Mouse (Mus musculus): ENCODE measurements around the gene Glt28d2. TPM values are rescaled to one million over a fixed set of nuclear protein-coding genes. Genes with fewer than 3 reads are reported as not detected.

The Glt28d2 gene
- total and polyA plus RNA-seq, 3 experiments = 1.9 to 8.5 (median 6.3) TPM

DNA sequence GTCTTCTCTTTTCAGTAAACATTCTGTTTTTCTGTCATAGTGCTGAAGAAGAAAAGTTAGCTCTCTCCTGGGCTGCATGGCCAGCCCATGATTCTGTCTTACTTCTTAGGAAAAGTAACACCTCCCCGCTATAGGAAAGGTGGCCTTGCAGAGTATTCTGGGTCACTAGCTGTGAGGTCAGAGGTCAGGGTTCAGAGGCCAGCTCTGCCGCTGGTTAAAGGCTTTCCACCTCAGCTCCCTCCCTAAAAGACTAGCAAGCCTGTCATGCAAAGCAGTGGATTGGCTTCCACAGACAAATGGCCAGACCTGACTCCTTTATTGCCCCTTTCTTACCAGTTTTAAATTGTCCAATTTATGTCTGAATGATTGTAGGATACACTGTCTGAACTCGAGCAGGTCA lies 23.3 kb downstream of the Glt28d2 start:
- intact Hi-C loops (cut with DNase I) = loop anchor here (2.0 kb wide), 1 partner anchor 23 kb away; the partner anchor contains the start of genes Glt28d2 and Gm37240
- TF ChIP-seq EP300 (IDR thresholded peaks at IDR 0.05; ENCODE audit: insufficient read depth, low read depth, low read length) = no peak
- TF ChIP-seq CTCF (IDR thresholded peaks at IDR 0.05) = no peak
- Histone ChIP-seq H3K4me1 (ENCODE audit: control insufficient read depth, insufficient read depth, low read length) (peaks cover 5% of the 10 kb centered on the region), H3K27me3 (ENCODE audit: control insufficient read depth, insufficient read depth, low read length) (no peaks in the 10 kb centered on the region), H3K79me2 (replicated peaks; ENCODE audit: control insufficient read depth, insufficient read depth, low read length) (no peaks in the 10 kb centered on the region), H3K9ac (ENCODE audit: low read depth, low read length) (no peak overlapping the region), H3K4me3 (no peak overlapping the region), H3K36me3 (ENCODE audit: control insufficient read depth, insufficient read depth, low read length) (peaks cover 2% of the 10 kb centered on the region; the same call in 1 of the 2 replicates), H3K27ac (peak overlapping the region; percentile 61; the same call in 1 of the 2 replicates)
- DNase-seq = no peak
- 61% methylated on average over 3 of the region's 3 CpGs for whole genome bisulfite sequencing

DNA sequence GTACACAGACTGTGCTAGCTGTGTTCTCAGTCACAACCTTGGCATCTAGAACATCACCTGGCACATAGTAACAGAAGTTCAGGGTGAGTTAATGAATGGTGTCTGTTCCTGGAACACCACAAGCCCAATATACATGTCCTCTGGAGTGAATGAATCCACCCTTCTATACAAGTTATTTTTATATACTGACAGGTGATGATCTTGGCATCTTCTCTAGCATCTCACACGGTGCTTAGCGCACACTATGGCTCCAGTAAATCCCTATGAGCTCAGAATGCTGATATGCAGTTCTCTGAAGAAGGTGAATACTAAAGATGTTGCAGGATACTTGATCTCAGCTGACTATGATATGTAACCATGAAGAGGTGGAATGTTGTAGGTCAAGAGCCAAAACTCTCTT lies 24.4 kb downstream of the Glt28d2 start:
- no peak overlapping the region for H3K9ac ChIP-seq (ENCODE audit: low read depth, low read length)
- peaks cover 9% of the 10 kb centered on the region for H3K4me1 ChIP-seq (ENCODE audit: control insufficient read depth, insufficient read depth, low read length)
- H3K79me2 ChIP-seq (replicated peaks; ENCODE audit: control insufficient read depth, insufficient read depth, low read length) = no peaks in the 10 kb centered on the region
- H3K36me3 ChIP-seq (ENCODE audit: control insufficient read depth, insufficient read depth, low read length) = peaks cover 3% of the 10 kb centered on the region
- H3K27ac ChIP-seq = peak overlapping the region; percentile 2; the same call in 1 of the 2 replicates
- H3K27me3 ChIP-seq (ENCODE audit: control insufficient read depth, insufficient read depth, low read length) = no peaks in the 10 kb centered on the region
- no peak for DNase-seq
- no peak overlapping the region for H3K4me3 ChIP-seq
- WGBS = 64% methylated on average over 2 of the region's 2 CpGs
- no peak for TF ChIP-seq CTCF (IDR thresholded peaks at IDR 0.05)
- TF ChIP-seq POLR2A (IDR thresholded peaks at IDR 0.05; ENCODE audit: insufficient read depth, low read depth, low read length) = no peak
- no peak for TF ChIP-seq EP300 (IDR thresholded peaks at IDR 0.05; ENCODE audit: insufficient read depth, low read depth, low read length)
- intact Hi-C loops (cut with DNase I) = no loop called here

DNA sequence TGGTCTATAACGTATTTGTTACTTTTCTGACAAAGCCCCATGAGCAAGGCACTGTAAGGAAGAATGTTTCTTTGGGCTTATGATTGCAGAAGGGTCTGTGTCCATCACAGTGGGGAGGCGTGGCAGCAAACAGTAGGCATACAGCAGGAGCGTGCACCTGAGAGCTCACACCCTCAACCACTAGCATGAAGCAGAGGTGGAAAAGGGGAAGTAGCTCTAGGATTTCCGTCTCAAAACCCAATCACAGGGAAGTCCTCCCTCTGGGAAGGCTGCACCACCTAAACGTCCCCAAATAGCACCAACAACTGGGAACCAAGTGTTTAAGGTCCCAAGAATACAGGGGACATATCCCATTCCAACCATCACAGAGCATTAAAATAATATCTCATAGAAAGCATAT lies 26.3 kb downstream of the Glt28d2 start:
- Histone ChIP-seq H3K79me2 (replicated peaks; ENCODE audit: control insufficient read depth, insufficient read depth, low read length) (peaks cover 2% of the 10 kb centered on the region; the same call in 1 of the 2 replicates), H3K4me1 (ENCODE audit: control insufficient read depth, insufficient read depth, low read length) (peaks cover 9% of the 10 kb centered on the region), H3K27ac (no peak overlapping the region), H3K27me3 (ENCODE audit: control insufficient read depth, insufficient read depth, low read length) (no peaks in the 10 kb centered on the region), H3K9ac (ENCODE audit: low read depth, low read length) (no peak overlapping the region), H3K4me3 (no peak overlapping the region), H3K36me3 (ENCODE audit: control insufficient read depth, insufficient read depth, low read length) (peaks cover 14% of the 10 kb centered on the region)
- TF ChIP-seq CTCF (IDR thresholded peaks at IDR 0.05) (no peak), EP300 (IDR thresholded peaks at IDR 0.05; ENCODE audit: insufficient read depth, low read depth, low read length) (no peak), POLR2A (IDR thresholded peaks at IDR 0.05; ENCODE audit: insufficient read depth, low read depth, low read length) (no peak)
- intact Hi-C loops (cut with DNase I) = no loop called here
- WGBS = 75% methylated on average over 5 of the region's 5 CpGs
- DNase-seq = no peak

DNA sequence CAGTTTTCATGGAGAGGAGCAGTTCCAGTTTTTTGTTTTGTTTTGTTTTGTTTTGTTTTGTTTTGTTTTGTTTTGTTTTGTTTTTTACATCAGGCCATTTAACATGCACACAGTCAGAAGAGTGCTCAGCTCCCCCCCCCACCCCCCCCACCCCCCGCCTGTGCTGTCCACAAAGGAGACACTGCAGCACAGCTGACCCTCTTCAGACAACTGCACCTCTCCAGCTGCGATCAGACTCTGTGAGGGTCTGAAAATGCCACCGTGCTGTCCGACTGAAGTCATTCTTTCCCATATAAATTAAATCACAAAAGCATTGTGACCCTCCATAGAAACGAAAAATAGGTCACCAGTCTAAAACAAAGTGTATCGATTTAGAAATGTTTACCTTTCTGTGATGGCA lies 28.0 kb downstream of the Glt28d2 start:
- Histone ChIP-seq H3K27me3 (ENCODE audit: control insufficient read depth, insufficient read depth, low read length) (no peaks in the 10 kb centered on the region), H3K27ac (peak overlapping the region; percentile 84), H3K4me3 (no peak overlapping the region), H3K4me1 (ENCODE audit: control insufficient read depth, insufficient read depth, low read length) (peaks cover 8% of the 10 kb centered on the region), H3K79me2 (replicated peaks; ENCODE audit: control insufficient read depth, insufficient read depth, low read length) (peaks cover 2% of the 10 kb centered on the region; the same call in 1 of the 2 replicates), H3K36me3 (ENCODE audit: control insufficient read depth, insufficient read depth, low read length) (peaks cover 14% of the 10 kb centered on the region), H3K9ac (ENCODE audit: low read depth, low read length) (no peak overlapping the region; the same call in 1 of the 2 replicates)
- intact Hi-C loops (cut with DNase I) = no loop called here
- WGBS = 65% methylated on average over 6 of the region's 6 CpGs
- TF ChIP-seq POLR2A (IDR thresholded peaks at IDR 0.05; ENCODE audit: insufficient read depth, low read depth, low read length) = no peak
- TF ChIP-seq EP300 (IDR thresholded peaks at IDR 0.05; ENCODE audit: insufficient read depth, low read depth, low read length) = no peak
- no peak for TF ChIP-seq CTCF (IDR thresholded peaks at IDR 0.05)
- DNase-seq = no peak

DNA sequence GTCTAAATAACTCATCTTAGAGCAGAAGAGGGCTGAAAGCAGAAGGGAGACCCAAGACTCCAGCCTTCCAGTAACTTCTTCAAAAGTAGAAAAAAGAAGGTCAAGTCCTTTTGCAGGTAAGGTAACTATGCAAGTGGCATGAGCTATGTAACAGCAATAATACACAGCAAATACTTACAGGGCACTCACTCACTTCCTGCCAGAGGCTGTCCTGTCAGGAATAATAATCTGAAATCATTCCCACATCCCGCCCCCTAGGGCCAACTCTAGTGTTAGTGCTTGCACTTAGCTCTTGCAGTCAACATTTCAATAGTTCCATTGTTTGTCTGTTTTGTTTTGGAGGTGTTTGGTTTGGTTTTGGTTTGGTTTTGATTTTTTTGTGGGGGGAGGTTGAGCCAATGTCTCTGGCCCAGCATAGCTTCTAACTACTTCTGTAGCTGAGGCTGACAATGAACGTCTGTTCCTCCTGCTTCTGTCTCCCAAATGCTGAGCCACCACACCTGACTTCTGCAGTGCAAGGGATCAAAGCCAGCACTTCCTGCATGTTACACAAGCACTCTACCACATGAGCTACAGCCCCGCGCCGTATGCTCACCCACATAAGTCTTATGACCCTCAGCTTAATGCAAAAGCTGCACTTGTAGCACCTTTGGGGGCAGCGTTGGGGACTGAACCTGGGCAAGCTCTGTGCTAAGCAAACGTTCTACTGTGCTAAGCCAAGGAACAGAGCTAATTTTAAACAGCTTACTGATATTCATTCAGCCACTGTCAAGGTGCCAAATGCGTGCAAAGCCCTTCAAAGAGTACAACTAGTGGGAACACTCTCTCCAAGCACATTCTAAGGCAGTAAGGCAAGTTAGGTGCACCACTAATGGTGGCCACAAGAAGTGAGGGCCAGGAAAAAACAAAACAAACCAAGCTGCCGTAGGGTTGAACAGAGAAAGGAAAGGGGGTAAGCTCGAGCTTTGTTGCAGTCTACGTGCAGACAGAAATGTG lies 28.9 kb downstream of the Glt28d2 start:
- TF ChIP-seq POLR2A (IDR thresholded peaks at IDR 0.05; ENCODE audit: insufficient read depth, low read depth, low read length) = no peak
- TF ChIP-seq EP300 (IDR thresholded peaks at IDR 0.05; ENCODE audit: insufficient read depth, low read depth, low read length) = 0 out of 2 replicates have a peak, but pooled peaks have one; percentile 45
- peak; percentile 11; the same call in 1 of the 2 replicates for TF ChIP-seq CTCF (IDR thresholded peaks at IDR 0.05)
- intact Hi-C loops (cut with DNase I) = no loop called here
- H3K27ac ChIP-seq = peak overlapping the region; percentile 84
- peak overlapping the region; percentile 38; the same call in 1 of the 2 replicates for H3K9ac ChIP-seq (ENCODE audit: low read depth, low read length)
- no peak overlapping the region; the same call in 1 of the 2 replicates for H3K4me3 ChIP-seq
- peak; percentile 47 to 72 for DNase-seq
- WGBS = 37% methylated on average over 11 of the region's 11 CpGs
- peaks cover 2% of the 10 kb centered on the region; the same call in 1 of the 2 replicates for H3K79me2 ChIP-seq (replicated peaks; ENCODE audit: control insufficient read depth, insufficient read depth, low read length)
- peaks cover 9% of the 10 kb centered on the region for H3K4me1 ChIP-seq (ENCODE audit: control insufficient read depth, insufficient read depth, low read length)
- H3K27me3 ChIP-seq (ENCODE audit: control insufficient read depth, insufficient read depth, low read length) = no peaks in the 10 kb centered on the region
- peaks cover 16% of the 10 kb centered on the region for H3K36me3 ChIP-seq (ENCODE audit: control insufficient read depth, insufficient read depth, low read length)
